Mouse (Mus musculus): ENCODE measurements around the gene Fastk.
"Not testable (repeated sequence)": the region's sequence is repeated elsewhere in the genome, so short reads cannot be mapped to it uniquely, and the experiment has no call there.

Fastk gene

DNA sequence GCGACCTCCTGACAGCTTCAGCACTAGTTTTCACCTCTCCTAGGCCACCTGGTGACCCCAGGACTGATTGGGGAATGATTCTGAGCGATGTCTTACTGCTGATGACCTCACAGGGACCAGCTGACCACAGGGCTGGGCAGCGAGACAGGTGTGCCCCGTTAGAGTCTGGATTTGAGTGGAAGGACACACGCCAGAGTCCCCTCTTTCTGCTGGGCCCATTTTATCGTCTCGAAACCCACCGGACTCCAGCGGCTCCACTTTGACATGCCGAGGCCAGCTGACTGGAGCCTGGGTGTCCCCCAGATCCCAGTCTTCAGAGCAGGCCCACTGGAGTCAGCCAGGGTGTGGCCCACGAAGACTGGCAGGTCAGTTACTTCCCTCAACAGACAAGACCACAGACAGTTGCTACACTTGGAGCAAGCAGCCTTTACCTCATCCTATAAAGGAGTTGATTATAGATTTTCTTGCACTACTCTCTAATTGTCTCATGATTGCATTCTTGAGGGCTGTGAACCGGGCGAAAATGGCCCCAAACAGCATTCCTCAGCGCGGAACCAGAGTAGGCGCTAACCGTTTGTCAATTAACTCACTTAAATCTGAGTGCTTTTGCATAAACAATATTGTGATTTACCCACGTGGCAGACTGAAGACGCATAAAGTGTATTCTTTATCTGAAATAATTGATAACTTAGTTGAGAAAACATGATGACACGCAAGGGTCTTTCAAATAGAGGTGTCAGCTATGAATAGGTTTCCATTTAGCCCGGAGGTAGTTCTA is 20.9 kb downstream of the Fastk start:
- peak; percentile 40 for DNase-seq (ENCODE audit: low read depth, low spot score)

DNA sequence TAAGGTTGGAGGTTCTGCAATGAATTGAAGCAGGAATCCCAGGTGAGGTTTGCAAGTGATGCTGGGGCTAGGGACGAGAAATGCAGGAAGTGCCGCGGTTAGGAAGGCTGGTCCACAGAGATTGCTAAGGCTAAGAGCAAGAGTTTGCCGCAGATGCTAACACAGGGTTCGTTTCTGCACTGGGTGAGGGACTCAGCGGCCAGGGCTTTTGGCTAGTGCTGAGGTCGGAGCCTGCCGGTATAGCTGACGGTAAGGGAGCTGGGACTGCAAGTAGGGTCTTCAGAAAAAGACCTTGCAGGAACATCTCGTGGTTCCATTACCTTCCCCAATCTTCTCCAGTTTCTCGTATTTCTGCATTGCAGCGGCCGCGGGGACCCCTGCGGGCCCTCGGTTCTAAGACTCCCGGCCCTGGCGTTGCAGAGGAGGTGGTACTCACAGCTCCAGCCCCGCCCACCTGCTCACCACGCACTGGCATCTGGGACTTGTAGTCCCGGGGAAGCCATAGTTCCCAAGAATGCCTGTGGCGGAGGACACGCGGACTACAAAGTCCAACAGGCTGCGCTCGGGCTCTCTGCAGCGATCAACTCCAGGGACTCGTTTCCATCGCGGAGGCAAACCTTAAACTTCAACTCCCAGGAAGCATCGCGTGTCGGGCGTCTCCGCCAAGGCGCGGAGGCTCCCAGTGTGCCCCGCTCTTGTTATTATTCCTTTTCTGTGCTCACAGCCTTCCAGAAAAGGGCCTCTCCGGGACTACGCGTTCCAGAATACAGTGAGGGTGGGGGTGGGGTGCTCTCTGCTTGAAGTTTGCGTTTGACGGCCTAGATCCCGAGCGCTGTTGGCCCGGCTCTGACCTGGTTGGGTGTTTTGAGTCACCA is 21.7 kb downstream of the Fastk start, which contains the start of the genes Cdk5 and Slc4a2:
TSS of gene Cdk5 (minus strand) at position 402 of the 875 bp plus-strand sequence.
TSS of gene Slc4a2 (plus strand) at position 709 of the 875 bp plus-strand sequence.
- peak; percentile 94 for DNase-seq (ENCODE audit: low read depth, low spot score)

DNA sequence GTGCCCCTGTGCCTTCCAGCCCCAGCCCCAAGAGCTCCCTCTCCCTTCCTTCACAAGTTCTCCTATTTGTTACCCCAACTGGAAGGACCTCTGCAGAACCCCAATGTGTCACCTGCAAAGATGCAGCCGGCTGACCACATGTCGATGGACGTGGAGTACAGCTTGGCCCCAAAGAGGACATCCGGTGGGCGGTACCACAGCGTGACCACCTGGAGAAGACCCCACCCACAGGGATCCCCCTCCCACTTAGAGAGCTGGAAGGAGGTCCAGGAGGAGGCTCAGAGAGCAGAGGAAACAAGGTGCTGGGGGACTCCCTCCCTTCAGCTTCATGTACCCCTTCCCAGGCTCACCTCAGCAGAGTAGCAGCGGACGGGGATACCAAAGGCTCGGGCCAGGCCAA is 24.7 kb downstream of the Fastk start:
- no peak for DNase-seq (ENCODE audit: low read depth, low spot score)

DNA sequence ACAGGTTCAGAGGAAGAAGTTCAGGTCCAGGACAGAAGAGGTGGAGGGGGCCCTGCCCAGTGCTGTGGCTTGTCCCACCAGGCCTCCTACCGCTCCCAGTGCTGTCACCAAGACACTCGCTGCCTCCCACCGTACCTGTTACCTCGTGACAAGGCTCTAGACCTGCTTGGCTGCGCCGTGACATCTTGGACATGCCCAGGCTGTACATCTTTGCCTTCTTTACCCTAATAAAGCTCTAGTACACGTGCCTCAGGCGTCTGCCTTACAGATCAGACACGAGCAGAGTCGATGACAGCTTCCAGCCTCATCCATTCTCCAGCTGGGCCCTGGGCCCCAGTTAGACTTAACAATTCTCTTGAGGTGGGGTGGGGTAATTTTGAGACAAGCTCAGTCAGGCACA is 27.5 kb downstream of the Fastk start:
- no peak for DNase-seq (ENCODE audit: low read depth, low spot score)

DNA sequence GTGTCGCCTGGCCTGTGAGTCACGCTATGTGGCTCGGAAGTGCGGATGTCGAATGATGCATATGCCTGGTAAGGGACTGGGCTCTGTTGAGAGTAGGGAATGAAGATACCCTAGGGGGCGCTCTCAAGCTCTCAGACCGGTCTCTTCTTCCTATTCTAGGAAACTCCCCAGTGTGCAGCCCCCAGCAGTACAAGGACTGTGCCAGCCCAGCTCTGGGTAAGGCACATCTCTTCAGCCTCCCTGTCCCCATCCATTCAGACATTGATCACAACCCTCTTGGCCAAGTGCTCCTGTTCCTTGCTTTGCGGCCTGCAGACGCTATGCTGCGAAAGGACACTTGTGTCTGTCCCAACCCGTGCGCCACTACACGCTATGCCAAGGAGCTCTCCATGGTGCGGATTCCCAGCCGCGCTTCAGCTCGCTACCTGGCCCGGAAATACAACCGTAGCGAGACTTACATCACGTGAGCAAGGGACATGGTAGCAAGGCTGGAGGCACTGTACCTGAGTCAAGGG is 28.8 kb downstream of the Fastk start:
- peak; percentile 28 for DNase-seq (ENCODE audit: low read depth, low spot score)

DNA sequence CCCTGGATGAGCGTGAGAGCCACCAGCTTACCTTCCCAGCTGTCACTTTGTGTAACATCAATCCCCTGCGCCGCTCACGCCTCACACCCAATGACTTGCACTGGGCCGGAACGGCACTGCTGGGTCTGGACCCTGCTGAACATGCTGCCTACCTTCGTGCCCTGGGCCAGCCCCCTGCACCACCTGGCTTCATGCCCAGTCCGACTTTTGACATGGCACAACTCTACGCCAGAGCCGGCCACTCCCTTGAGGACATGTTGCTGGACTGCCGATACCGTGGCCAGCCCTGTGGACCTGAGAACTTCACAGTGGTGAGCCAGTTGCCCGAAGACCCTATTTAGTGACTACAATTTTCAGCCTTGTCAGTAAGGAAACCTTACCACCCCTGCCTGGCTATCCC is 31.1 kb downstream of the Fastk start:
- no peak for DNase-seq (ENCODE audit: low read depth, low spot score)

DNA sequence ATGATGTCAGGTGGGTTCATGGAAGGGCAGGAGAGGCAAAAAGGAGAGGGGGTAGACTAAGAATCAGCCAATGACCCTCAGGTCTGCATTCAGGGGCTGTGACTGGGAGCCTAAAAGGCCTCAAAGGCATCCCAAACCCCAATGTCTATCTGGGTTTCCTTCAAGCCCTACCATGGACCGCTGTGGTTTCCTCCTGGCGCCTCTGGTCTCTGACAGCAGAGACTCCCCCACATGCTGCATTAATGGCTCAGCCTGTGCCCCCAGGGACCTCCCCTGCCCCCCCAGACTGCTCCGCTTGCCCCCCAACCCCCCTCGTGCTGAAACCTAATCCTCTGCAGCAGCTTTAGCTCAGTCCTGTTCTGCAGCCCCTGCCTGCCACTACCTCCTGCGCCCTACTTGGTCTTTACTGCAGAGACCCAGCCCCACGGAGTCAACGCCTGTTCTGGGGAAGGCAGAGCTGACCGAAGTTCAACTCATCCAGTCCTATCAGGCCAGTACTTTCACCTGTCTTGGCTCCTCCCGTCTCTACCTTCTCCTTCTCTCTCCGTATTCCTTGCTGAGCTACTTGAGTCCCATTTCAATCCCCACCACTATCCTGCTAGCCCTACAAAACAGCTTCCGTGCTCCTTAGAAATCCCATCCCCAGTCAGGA is 31.9 kb downstream of the Fastk start, which contains the start of gene Asic3:
TSS of gene Asic3 (plus strand) at position 351 of the 652 bp plus-strand sequence.
- no peak for DNase-seq (ENCODE audit: low read depth, low spot score)

DNA sequence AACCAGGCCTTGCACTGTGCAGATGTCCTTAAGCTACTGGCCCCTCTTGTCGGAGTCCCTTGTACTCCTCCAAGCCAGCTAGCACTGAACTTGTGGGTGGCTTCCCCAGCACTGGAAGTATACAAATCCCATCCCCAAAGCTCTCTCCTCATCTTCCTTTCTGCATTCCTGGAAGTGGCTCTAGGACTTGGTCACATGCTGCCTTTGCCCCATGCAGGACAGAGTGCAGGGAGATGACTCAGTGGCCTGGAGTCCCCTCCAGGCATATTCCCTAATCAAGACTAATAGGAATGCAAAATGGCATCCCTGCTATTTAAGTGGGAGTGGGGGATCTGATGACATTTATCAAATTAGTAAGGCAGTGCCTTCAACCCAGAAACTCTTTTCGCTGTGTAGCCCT is 33.0 kb downstream of the Fastk start:
- no peak for DNase-seq (ENCODE audit: low read depth, low spot score)

DNA sequence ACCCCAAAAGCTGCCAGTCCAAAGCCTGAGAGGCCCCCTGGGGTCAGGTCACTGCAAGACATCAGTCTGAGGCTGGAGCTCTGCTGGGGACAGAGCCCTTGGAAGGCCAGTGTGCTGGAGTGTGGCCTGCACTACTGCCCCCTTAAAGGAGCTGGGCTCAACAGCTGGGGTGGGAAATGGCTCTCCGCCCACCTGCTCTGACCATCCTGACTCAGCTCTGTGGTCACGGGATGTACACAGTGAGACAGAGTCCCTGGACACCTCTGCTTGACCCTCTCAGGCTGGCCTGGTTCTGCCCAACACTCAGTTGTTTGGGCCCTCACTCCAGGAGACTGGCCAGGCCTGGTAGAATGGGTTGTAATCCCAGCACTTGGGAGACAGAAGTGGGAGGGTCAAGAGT is 35.6 kb downstream of the Fastk start:
- DNase-seq (ENCODE audit: low read depth, low spot score): no peak

DNA sequence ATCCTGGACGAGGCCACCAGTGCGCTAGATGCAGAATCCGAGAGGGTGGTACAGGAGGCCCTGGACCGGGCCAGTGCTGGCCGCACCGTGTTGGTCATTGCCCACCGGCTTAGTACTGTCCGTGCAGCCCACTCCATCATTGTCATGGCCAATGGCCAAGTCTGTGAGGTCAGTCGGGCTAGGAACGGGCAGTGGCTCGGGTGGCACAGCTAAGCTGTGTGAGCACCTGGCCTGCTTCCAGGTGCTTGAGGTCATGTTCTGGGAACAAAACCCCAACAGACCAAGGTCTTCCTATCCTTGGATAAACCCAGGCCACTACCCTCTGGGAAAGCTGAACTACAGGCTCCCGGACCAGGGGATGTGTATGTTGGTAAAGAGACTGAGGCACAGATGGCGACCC is 36.4 kb downstream of the Fastk start:
- no peak for DNase-seq (ENCODE audit: low read depth, low spot score)

DNA sequence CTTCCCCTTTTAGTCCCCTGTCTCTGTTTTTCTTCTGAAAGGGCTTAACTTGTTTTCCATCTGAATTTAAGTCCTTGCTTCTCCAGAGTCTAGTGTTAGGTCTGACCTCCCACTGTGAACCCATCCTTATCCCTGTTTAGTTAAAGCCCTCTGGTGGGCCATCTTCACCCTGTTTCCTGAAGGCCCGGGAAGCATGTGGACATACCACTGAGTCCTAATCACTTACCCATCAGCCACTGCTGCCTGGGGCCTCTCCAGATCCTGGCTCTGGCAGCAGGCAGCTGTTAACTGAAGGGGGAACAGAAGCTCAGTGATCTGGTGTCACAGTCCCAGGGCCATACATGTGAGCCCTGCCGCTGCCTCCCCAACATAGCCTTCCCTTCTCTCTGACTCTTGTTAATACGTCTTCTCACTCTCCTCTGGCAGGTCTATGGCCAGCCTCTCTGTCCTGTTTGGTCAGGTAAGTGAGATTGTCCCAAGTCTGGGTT is 39.7 kb downstream of the Fastk start:
- DNase-seq (ENCODE audit: low read depth, low spot score): no peak

DNA sequence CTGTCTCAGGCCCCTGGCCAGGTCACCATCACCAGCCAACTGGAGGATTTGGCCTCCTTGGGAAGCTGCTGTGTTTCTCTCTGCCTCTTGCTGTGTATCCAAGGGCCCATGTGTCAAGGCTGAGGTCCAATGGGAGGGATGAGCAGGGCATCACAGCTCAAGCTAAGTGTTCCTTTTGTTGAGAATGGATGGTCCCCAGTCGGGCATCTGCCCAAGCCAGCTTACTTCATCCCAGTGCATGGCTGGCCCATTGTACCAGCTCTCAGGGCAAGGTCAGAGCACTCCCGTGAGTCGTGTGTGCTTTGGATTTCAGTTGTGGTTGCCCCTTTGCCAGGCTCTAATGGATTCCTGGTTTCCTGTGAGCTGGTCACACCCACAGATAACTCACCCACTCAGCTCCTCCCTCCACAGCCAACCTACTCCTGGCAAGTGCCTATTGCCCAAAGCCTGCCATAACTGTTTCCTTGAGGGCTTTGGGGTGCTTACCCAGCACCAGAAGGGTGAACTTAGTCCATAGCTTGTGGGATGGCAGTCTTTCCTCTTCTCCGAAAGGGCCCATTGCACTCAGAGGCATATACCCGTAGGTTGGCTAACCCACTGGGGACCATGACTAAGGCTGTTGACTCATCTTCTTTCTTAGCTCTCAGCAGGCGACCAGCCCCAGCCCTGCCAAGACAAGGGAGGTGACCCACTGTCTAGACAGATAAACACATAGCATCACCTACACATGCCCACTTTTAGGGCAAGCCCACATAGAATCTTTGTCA is 40.3 kb downstream of the Fastk start:
- no peak for DNase-seq (ENCODE audit: low read depth, low spot score)

DNA sequence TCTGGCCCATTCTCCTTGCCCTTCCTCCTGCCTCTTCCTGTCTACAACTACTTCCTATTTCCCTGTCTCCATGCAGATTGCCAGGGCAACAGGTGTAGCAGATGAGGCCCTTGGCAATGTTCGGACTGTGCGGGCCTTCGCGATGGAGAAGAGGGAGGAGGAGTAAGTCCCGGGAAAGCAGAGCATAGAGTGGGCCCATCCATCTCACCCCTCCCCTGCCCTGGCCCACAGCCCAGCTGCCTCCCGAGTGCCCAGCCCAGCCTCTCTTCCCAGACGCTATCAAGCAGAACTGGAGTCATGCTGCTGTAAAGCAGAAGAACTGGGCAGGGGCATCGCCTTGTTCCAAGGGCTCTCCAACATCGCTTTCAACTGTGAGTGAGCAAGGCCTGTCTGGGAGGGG is 43.1 kb downstream of the Fastk start:
- DNase-seq (ENCODE audit: low read depth, low spot score): no peak

DNA sequence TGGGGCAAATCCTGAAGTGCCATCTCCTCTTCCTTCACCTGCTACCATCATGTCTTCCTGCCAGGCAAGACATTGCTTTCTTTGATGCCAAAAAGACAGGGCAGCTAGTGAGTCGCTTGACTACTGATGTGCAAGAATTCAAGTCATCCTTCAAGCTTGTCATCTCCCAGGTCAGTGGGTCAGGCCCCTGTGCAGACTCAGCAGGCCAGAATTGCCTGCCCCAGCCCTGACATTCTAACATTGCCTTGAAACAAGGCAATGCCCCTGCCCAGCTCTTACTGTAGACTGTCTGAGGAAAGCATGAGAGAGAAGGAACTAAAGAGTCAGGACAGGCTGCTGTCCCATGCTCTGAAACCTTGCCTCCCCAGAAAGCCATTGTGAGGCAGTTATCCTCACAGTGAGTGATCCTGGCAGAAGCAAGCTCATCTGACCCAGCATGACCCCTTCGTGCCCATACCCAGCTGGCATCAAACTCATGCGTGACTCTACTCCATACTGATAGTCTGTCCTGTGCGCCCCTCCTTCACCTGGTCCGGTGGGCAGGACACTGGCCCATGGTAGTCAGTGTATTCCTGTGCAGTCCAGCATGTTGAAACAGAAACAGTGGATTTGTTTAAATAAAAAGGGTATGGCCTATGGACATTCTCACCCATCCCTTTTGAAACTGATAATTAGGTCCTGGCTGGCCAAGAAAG is 44.0 kb downstream of the Fastk start:
- no peak for DNase-seq (ENCODE audit: low read depth, low spot score)

DNA sequence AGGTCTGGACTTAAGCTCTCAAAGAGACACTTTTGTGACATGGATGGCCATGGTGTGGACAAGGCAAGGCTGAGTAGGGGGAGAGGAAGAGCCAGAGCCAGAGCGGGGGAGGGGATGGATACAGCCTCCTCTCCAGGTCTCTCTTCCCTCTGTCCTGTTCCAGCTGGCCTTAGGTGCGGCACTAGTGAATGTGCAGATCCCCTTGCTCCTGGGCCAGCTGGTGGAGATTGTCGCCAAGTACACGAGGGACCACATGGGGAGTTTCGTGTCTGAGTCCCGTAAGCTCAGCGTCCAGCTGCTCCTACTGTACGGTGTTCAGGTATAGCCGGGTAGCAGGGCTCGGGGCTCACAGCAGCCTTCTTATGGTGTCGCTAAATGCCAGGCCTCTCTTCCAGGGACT is 44.7 kb downstream of the Fastk start:
- DNase-seq (ENCODE audit: low read depth, low spot score): no peak

DNA sequence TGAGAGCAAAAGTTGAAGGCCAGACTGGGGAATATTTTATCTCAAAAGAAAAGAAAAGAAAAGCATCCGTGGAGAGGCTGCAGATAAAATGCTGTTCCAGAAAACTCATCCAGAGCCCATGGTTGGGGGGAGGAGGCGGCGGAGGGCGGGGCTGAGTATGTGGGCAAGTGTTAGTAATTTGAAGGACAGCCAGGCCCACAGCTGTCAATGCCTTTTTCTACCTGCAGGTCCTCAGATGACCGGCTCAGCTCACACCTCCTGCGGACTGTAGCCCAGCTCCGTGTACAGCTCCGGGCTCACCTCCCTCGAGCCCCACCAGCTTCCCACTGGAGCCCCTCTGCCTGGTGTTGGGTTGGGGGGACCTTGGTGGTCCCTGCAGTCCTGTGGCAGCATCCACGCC is 45.4 kb downstream of the Fastk start:
- no peak for DNase-seq (ENCODE audit: low read depth, low spot score)

DNA sequence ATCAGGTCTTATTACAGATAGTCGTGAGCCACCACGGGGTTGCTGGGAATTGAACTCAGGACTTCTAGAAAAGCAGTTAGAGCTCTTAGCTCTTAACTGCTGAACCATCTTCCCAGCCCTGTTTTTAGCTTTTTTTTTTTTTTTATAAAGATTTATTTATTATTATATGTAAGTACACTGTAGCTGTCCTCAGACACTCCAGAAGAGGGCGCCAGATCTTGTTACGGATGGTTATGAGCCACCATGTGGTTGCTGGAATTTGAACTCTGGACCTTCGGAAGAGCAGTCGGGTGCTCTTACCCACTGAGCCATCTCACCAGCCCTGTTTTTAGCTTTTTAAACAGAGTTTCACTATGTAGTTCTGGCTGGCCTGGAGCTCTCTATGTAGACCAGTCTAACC is 48.8 kb downstream of the Fastk start:
- DNase-seq (ENCODE audit: low read depth, low spot score): not testable (repeated sequence)

DNA sequence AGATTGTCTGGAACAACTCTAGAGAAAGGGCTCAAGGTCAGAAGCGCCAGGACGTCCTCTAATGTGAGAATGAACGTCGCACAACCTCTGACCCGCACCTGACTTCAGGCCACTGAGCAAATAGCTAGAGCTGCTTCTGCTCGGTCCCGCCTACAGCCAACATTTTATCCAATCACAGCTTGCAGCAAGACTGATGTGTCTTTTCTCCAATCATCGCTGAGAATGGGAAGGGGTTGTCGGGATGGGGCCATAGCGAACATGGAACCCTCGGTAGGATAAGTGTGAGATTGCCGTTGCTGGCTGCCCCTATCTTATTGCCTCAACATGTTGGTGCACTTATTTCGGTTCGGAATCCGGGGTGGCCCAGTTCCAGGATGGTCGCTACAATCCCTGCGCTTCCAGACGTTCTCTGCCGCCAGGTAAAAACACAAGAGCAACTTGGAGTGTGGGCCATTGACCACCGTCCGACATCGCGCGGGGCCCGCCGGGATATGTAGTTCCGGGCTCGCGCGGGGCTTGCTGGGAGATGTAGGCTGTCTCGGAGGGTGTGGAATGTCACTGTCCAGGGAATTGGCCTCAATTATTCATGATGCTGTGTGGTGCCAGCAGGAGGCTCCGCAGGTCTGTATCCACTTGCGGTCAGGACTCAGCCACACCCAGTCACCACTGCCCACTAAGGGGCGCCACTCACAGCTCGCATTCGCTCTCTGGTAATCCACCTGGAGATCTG is 50.8 kb downstream of the Fastk start:
- peak; percentile 90 for DNase-seq (ENCODE audit: low read depth, low spot score)

DNA sequence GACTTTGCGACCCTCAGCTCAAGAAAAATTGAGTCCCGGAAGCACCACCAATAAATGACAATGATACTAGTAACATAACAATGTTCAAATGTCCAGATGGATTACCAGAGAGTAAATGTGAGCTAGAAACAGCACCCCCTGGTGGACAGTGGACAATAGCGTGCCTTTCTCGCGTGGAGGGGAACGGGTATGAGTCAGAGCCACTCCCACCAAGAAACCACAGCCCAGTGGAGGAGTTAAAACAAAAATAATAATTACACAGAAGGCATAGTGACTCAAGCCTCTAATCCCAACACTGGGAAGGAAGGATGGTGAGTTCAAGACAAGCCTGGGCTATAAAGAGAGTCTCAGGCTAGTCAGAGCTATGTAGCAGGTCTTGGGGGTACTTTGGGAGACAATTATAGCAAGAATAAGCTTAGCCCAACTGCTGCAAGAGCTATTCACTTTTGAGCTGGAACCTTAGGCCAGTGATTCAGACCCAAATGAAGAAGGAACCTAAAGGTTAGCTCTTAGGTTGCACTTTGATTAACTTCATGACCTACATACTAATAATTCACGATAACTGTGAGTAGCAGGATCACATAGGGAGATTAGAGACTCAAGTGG is 51.6 kb downstream of the Fastk start, which contains the start of gene Abcb8:
TSS of gene Abcb8 (plus strand) at position 272 of the 606 bp plus-strand sequence.
- DNase-seq (ENCODE audit: low read depth, low spot score): peak; percentile 78
